Mouse (Mus musculus) T-helper 17 cell (primary cell): Measurements from ENCODE around the gene Speer4e.
"Not testable (repeated sequence)": the region's sequence is repeated elsewhere in the genome, so short reads cannot be mapped to it uniquely, and the experiment has no call there.

Experiments used
- in situ Hi-C, 2 experiments: fragments of 300-600 bp; cut with MboI, MseI; formaldehyde crosslinking; loops; 1 replicate in 1 of 2; 2 replicates in 1 of 2; pipeline ENCODE4 v1.15.1; 2025; ENCODE audit warnings: high pct_unique_total_duplicates in 2 of 2

Speer4e gene

DNA sequence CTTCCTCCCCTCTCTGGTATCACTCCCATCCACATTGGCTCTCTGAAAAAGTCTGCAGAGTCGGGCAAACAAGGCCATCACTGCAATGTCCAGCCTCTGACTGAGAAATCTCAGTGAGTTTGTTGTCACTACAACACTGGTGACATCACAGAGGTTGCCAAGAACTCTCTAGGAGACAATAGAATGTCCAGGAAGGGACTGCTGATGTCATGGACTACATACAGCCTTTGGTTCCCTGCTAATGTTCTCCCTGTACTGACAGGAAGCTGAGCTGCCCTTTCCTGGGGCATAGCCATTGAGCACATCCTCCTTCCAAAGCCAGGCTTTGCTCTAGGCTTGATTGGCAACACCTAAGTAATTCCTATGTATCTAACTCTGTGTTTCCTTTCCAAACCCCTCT, at the start of gene Speer4e:
Gene Speer4e (minus strand): TSS at position 101 of the 400 bp plus-strand sequence.
- in situ Hi-C loops = not testable (repeated sequence)

DNA sequence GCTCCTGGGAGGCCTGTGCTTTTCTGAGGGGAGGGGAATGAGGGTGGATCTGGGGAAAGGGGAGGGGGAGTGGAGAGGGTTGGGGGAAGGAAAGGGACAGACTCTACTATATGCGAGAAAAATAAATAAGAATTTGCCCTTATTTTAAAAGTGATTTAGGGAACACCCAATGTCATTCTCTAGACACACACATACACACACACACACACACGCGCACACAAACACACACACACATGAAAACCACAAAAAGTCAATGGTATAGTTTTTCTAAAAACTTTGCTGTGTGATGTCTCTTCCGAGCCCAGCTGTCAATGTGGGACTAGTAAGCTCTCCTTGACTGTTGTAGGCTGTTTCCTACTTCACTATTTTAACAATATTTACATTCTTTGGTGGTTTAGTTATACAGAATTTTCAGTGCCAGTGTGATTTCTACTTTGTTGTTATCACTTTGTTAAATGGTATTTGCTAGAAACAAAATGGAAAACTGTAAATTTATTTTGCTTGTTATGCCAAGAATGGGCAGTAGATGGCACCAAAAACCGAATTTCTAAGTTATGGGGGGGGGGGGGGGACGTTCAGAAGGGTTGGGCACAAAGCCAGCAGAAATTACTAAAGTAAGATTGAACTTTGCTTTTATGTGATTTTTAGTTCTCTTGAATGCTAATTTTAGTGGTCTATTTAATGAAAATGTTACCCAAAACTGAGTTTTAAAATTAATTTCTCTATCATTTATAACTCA, 48.6 kb upstream of the Speer4e start:
- in situ Hi-C loops = loop anchor here (5.0 kb wide), 2 partner anchors 55 to 685 kb away; no protein-coding TSS in a partner anchor

DNA sequence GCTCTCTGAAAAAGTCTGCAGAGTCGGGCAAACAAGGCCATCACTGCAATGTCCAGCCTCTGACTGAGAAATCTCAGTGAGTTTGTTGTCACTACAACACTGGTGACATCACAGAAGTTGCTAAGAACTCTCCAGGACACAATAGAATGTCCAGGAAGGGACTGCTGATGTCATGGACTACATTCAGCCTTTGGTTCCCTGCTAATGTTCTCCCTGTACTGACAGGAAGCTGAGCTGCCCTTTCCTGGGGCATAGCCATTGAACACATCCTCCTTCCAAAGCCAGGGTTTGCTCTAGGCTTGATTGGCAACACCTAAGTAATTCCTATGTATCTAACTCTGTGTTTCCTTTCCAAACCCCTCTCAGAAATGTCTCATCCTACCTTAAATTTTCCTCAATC, 40.6 kb upstream of the Speer4e start, which contains the start of gene Gm10354:
Gene Gm10354 (minus strand): TSS at position 101 of the 400 bp plus-strand sequence.
- in situ Hi-C loops = loop anchor here in 1 of 2 experiments (5.0 kb wide), 1 partner anchor 1758 kb away; no protein-coding TSS in a partner anchor

DNA sequence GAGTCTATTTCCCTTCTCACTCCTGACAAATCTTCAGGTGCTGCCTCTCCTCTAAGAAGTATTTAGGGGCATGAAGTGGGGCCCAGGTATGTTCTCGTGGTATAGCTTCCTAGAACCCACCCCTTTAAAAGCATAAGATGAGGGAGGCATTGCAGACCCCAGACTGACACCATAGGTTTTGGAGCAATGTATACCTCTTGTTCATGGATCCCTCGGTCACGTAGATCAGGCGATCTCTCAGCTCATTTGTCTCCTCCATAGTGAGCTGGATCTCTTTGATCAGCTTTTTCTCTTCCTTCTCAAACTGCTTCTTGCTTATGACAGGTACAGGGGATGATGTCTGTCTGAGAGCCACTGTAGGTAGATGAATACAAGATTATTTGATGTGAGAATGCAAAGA, 39.1 kb upstream of the Speer4e start:
- in situ Hi-C loops = loop anchor here in 1 of 2 experiments (5.0 kb wide), 1 partner anchor 1760 kb away; no protein-coding TSS in a partner anchor

DNA sequence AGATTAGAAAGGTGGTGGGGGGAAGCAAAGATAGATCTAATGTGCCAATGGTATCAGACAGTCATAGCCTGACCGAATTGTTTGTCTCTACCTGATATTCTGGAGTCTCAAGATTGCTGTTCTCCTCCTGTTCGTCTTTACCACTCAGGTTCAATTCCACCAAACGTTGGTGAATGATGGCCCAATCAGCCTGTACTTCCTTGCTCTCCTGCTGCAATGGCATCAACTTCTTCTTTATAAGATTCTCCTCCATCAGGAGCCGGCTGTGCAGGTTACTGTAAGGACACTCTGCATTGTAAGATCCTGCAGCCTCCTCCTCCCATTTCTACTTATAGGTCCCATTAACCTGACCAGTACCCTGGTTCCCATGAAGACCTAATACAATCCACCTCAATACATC, 37.1 kb upstream of the Speer4e start:
- in situ Hi-C loops = loop anchor here in 1 of 2 experiments (5.0 kb wide), 1 partner anchor 1762 kb away; no protein-coding TSS in a partner anchor

DNA sequence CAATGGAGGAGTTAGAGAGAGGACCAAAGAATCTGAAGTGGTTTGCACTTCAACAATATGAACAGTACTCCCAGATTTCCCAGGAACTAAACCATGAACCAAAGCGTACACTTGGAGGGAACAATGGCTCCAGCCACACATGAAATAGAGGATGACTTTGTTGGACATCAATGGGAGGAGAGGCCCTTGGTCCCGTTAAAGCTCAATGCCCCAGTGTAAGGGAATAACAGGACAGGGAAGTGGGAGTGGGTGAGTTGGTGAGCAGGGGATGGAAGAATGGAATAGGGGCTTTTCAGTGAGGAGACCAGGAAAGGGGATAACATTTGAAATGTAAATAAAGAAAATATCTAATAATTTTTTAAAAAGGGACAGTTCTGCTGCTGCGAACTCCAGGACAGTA, 34.6 kb upstream of the Speer4e start:
- in situ Hi-C loops = loop anchor here (5.0 kb wide), 1 partner anchor 499 kb away; no protein-coding TSS in a partner anchor

DNA sequence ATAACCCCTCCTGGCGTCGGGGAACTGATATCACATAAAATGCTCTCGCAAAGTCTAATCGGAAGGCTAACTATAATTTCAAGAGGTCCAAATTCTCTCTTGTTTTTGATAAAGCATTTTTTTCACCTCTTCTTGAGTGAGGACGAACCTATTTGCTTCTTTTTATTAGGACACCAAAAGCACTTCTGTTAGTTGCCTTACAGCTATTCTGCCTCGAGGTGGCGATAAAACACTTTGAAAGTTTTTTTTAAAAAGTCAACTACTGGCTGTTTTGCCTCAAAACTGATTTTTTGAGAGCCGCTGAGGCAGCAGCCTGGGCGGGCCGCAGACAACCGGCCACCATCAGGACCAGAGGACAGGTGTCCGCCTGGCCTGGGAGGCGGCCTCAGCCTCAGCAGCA, 25.6 kb upstream of the Speer4e start:
- in situ Hi-C loops = loop anchor here (5.0 kb wide), 2 partner anchors 37 to 678 kb away; no protein-coding TSS in a partner anchor

DNA sequence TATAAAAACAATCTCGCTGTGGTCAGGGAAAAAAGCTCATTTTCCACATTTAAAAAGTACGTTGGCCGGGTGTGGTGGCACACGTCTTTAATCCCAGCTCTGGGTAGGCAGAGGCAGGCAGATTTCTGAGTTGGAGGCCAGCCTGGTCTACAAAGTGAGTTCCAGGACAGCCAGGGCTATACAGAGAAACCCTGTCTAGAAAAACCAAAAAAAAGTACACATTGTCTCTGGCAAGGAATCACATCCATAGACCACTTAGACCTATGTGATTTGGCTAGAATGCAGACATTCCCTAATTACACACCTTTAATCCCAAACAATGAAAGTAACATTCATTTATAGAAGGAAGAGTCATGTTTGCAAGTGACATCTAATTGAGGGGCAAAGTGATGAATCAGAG, 23.3 kb upstream of the Speer4e start:
- in situ Hi-C loops = loop anchor here (5.0 kb wide), 2 partner anchors 34 to 681 kb away; no protein-coding TSS in a partner anchor

DNA sequence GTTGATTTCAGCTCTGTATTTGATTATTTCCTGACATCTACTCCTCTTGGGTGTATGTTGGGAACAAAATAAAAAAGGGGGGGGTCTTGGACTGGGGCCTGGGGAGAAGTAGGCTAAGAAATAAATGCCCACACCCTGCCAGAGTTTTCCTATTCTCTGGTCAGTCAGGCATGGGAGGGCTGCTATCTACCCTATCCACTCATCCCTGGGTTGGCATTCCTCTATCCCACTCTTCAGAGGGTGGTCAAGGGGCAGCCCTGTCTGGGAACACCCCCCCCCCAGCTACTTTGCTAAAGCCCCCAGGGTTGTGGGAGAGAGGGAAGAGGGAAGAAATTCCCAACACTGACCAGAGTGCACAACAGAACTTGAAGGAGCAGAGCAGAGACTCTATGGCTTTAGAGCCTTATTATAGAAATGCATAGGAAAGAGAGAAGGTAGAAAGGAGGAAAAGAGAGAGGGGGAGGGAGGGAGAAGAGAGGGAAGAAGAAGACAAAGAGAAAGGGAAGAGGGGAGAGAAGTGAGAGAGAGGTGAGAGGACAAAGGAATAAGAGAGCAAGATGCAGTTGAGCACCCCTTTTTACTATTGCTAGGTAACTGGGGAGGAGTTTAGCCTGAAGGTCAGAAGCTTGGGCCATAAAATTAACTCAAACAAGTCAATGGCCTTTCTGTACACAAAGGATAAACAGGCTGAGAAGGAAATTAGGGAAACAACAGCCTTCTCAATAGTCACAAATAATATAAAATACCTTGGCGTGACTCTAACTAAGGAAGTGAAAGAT, 17.9 kb upstream of the Speer4e start:
- in situ Hi-C loops = loop anchor here (5.0 kb wide), 1 partner anchor 556 kb away; no protein-coding TSS in a partner anchor

DNA sequence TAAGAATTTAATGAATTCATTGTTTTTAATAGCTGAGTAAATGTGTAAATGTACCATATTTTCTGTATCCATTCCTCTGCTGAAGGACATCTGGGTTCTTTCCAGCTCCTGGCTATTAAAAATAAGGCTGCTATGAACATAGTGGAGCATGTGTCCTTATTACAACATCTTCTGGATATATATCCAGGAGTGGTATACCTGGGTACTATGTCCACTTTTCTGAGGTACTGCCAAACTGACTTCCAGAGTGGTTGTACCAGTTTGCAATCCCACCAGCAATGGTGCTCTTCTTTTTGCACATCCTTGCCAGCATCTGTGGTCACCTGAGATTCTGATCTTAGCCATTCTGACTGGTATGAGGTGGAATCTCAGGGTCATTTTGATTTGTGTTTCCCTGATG, 15.4 kb upstream of the Speer4e start:
- in situ Hi-C loops = loop anchor here (5.0 kb wide), 2 partner anchors 54 to 739 kb away; no protein-coding TSS in a partner anchor

DNA sequence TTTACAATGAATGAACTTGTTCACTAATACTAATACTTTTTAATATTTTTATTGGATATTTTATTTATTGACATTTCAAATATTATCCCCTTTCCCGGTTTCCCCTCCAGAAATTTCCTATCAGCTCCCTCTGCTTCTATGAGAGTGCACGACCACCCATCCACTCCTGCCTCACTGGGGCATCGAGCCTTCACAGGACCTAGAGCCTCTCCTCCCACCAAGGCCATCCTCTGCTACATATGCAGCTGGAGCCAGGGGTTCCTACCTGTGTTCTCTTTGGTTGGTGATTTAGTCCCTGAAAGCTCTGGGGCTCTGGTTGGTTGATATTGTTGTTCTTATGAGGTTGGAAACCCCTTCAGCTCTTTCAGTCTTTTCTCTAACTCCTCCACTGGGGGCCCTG, 14.5 kb upstream of the Speer4e start:
- in situ Hi-C loops = loop anchor here (5.0 kb wide), 2 partner anchors 55 to 740 kb away; no protein-coding TSS in a partner anchor

DNA sequence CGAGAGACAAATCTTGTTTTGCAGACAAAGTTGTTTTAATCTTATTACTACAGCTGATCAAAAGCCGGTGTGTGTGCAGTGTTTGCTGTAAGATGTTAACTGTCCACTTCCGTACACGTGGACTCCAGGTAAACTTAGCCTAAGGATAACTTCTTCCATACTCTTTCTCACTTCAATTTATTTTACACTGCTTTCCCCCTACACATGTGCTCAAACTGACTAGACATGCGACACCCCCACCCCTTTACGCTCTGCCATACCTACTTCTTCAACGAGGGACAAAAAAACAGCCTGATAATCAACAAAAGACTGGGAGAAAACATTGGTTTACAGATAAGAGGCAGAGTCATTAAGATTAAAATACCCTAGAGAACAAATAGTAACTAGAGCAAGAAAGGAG, 13.6 kb upstream of the Speer4e start:
- in situ Hi-C loops = loop anchor here (5.0 kb wide), 2 partner anchors 55 to 740 kb away; no protein-coding TSS in a partner anchor

DNA sequence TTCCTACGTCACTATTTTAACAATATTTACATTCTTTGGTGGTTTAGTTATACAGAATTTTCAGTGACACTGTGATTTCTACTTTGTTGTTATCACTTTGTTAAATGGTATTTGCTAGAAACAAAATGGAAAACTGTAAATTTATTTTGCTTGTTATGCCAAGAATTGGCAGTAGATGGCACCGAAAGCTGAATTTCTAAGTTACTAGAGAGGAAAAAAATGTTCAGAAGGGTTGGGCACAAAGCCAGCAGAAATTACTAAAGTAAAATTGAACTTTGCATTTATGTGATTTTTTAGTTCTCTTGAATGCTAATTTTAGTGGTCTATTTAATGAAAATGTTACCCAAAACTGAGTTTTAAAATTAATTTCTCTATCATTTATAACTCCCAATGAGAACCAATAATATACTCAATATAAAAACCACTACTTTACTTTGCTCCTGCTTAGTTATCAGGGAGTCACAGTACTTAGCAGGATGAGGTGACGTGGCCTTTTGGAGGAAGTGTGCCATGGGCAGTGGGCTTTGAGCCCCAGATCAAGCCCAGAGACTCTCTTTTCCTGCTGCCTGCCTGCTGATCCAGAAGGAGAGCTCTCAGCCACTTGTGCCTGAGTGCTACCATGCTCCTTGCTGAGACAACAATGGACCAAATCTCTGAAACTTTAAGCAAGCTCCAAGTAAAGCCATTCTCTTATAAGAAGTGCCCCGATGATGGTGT, 9.4 kb upstream of the Speer4e start:
- in situ Hi-C loops = not testable (repeated sequence)

DNA sequence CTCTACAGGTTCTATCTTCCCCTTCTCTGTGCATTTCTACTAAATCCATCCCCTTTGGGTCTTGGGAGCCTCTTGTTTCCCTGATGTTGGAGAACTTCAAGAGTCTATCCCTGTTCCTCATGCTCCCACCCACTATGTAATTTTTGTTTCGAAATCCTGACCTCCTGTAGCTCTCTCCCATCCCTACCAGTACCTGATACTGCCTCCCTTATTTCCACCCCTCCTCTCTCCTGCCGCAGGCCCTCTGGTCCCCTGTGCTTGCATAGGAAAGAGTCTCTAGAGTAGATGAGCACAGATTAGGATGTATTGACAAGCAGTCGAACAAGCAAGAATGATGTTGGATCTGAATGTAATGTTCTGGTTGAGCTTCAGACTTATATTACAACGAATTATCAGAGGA, 7.3 kb upstream of the Speer4e start:
- in situ Hi-C loops = not testable (repeated sequence)

DNA sequence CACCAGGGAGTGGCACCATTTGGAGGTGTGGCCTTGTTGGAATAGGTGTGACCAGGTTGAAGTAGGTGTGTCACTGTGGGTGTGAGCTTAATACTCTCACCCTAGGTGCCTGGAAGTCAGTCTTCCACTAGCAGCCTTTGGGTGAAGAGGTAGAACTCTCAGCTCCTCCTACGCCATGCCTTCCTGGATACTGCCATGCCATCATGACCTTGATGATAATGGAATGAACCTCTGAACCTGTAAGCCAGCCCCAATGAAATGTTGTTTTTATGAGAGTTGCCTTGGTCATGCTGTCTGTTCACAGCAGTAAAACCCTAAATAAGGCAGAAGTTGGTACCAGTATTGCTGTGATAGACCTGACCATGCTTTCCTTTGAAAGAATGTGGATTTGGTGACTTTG, 2.8 kb upstream of the Speer4e start:
- in situ Hi-C loops = not testable (repeated sequence)

DNA sequence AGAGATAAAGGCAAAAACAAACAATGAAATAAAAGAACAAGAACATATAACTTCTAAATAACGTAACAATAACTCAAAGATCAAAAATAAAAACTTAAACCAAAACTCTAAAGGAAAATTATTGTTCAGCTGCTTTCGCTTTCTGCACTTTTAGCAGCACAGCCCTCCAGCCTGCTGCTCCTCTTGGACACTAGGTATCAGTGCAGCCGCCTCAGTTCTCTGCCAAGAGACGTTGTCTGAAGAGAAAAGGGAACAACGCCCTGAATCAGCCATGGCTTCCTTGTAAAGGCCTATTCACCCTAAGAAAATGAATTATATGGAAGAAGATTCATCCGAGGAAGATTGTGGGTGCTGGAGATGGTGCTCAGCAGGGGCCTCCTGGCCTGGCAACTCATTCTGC, 4.5 kb downstream of the Speer4e start:
- in situ Hi-C loops = not testable (repeated sequence)

DNA sequence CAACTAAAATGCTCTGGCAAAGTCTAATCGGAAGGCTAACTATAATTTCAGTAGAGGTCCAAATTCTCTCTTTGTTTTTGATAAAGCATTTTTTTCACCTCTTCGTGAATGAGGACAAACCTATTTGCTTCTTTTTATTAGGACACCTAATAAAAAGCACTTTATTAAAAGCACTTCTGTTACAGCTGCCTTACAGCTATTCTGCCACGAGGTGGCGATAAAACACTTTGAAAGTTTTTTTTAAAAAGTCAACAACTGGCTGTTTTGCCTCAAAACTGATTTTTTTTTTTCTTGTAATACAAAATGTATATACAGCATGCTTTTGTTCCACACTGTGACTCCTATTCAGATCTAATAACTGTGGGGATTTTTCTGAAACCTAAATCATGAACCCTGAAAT, 11.2 kb downstream of the Speer4e start:
- in situ Hi-C loops = loop anchor here in 1 of 2 experiments (5.0 kb wide), 1 partner anchor 35 kb away; no protein-coding TSS in a partner anchor

DNA sequence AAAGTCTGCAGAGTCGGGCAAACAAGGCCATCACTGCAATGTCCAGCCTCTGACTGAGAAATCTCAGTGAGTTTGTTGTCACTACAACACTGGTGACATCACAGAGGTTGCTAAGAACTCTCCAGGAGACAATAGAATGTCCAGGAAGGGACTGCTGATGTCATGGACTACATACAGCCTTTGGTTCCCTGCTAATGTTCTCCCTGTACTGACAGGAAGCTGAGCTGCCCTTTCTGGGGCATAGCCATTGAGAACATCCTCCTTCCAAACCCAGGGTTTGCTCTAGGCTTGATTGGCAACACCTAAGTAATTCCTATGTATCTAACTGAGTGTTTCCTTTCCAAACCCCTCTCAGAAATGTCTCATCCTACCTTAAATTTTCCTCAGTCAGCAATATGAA, 23.4 kb downstream of the Speer4e start, which contains the start of gene Gm9758:
Gene Gm9758 (minus strand): TSS at position 101 of the 400 bp plus-strand sequence.
- in situ Hi-C loops = loop anchor here in 1 of 2 experiments (10.0 kb wide), 1 partner anchor 660 kb away; the partner anchor contains the start of gene Gm21083

DNA sequence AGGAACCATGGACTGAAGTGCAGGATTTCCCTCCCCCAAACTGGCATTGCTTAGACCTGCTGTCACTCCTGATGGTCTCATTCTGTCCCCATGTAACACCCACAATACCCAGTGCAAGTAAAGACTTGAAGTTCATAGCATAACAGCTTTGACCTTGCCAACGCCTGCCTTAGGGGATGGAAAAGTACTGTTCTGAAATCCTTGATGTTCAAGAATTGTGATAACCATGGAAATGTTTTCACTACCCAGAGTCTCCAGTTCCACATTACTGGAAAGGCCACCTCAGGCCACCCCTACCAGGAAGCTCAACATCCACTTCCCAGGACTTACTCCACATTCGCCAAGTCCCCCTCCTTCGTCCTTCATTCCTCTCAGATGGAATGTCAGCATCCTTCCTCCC, 23.9 kb downstream of the Speer4e start:
- in situ Hi-C loops = loop anchor here in 1 of 2 experiments (10.0 kb wide), 1 partner anchor 660 kb away; the partner anchor contains the start of gene Gm21083

DNA sequence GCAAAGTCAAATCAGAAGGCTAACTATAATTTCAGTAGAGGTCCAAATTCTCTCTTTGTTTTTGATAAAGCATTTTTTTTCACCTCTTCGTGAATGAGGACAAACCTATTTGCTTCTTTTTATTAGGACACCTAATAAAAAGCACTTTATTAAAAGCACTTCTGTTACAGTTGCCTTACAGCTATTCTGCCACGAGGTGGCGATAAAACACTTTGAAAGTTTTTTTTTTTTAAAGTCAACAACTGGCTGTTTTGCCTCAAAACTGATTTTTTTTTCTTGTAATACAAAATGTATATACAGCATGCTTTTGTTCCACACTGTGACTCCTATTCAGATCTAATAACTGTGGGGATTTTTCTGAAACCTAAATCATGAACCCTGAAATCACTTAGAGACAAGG, 34.7 kb downstream of the Speer4e start:
- in situ Hi-C loops = not testable (repeated sequence)

DNA sequence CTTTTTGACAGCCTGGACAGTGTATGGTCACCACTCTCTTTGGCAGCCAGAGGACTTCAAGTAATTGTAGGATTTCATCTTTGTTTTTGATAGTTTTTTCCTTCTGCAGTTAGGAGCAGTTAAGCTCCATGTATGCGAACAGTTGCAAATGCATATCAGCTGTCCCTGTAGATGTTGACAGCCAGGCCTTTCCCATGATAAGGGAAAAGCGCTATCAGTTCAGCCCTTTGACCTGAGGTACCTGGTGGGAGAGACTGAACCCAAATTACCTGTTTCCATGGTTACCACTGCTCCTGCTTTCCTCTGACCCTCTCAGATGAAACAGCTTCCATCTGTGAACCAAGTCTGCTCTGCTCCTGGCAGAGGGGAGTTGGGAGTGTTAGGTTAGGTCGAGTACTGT, 46.0 kb downstream of the Speer4e start:
- in situ Hi-C loops = no loop called here
